Mouse (Mus musculus) MEL (cell line): ENCODE measurements around the gene Rin1. TPM values are rescaled to one million over a fixed set of nuclear protein-coding genes. Genes with fewer than 3 reads are reported as not detected.

Source experiments
- DNase-seq: peaks from one replicate; pipeline ENCODE4 v3.0.0; 2011; ENCODE audit warnings: low read depth, low spot score
- H3K27ac ChIP-seq: 2 replicates; pipeline ENCODE4 v1.5.1; 2012; ENCODE audit warnings: low read depth, mild to moderate bottlenecking, control low read depth, low read length, moderate library complexity; ENCODE audit not compliant: control insufficient read depth
- H3K27me3 ChIP-seq, 2 experiments: fragments of 150-350 bp in 1 of 2; sonication (generic) in 1 of 2; 2 replicates each; pipeline ENCODE4 v1.6.1; 2012; ENCODE audit warnings: low read length in 2 of 2, mild to moderate bottlenecking in 2 of 2, improper control_type of control experiment in 1 of 2, moderate library complexity in 1 of 2; ENCODE audit not compliant: insufficient read depth in 2 of 2, control insufficient read depth in 1 of 2
- H3K36me3 ChIP-seq, 2 experiments: 2 replicates each; pipeline ENCODE4 v1.6.1; 2012 to 2014; ENCODE audit warnings: low read length in 2 of 2, improper control_type of control experiment in 1 of 2, inconsistent platforms in 1 of 2, mild to moderate bottlenecking in 1 of 2; ENCODE audit not compliant: insufficient read depth in 2 of 2, control insufficient read depth in 1 of 2
- H3K4me1 ChIP-seq, 2 experiments: fragments of 150-350 bp in 1 of 2; sonication (generic) in 1 of 2; 2 replicates each; pipeline ENCODE4 v1.6.1; 2012; ENCODE audit warnings: low read length in 2 of 2, improper control_type of control experiment in 1 of 2, mild to moderate bottlenecking in 1 of 2; ENCODE audit not compliant: insufficient read depth in 2 of 2, control insufficient read depth in 1 of 2
- H3K4me3 ChIP-seq, 2 experiments: fragments of 150-350 bp in 1 of 2; sonication (generic) in 1 of 2; 2 replicates each; pipeline ENCODE4 v1.5.1; 2012; ENCODE audit warnings: low read depth in 2 of 2, low read length in 2 of 2, mild to moderate bottlenecking in 2 of 2, moderate library complexity in 2 of 2, control low read depth in 1 of 2, improper control_type of control experiment in 1 of 2; ENCODE audit not compliant: control insufficient read depth in 1 of 2, insufficient read depth in 1 of 2
- H3K79me2 ChIP-seq: 2 replicates; pipeline ENCODE4 v1.6.1; 2012; ENCODE audit warnings: mild to moderate bottlenecking, low read length, moderate library complexity; ENCODE audit not compliant: control insufficient read depth, poor library complexity, insufficient read depth
- H3K9ac ChIP-seq: 2 replicates; pipeline ENCODE4 v1.6.1; 2012; ENCODE audit warnings: low read depth, mild to moderate bottlenecking, control low read depth, low read length, moderate library complexity; ENCODE audit not compliant: control insufficient read depth, poor library complexity, severe bottlenecking
- H3K9me3 ChIP-seq: fragments of 150-350 bp; sonication (generic); replicated peaks from 2 replicates; pipeline ENCODE4 v1.6.1; 2012; ENCODE audit warnings: mild to moderate bottlenecking, low read length, improper control_type of control experiment, moderate library complexity; ENCODE audit not compliant: insufficient read depth
- BHLHE40 ChIP-seq: IDR thresholded peaks from 2 replicates; pipeline ENCODE4 v1.6.1; 2012; ENCODE audit warnings: low read depth, mild to moderate bottlenecking, inconsistent platforms, low read length, improper control_type of control experiment, borderline replicate concordance
- ELF1 ChIP-seq: IDR thresholded peaks from 2 replicates; pipeline ENCODE4 v1.6.1; 2014; ENCODE audit warnings: low read depth, mild to moderate bottlenecking, inconsistent platforms, low read length, improper control_type of control experiment, moderate library complexity
- EP300 ChIP-seq, 2 experiments: IDR thresholded peaks; 2 replicates each; pipeline ENCODE4 v1.6.1; 2011; ENCODE audit warnings: improper control_type of control experiment in 2 of 2, low read length in 2 of 2, low read depth in 1 of 2, mild to moderate bottlenecking in 1 of 2
- ETS1 ChIP-seq: IDR thresholded peaks from 2 replicates; pipeline ENCODE4 v1.6.1; 2012; ENCODE audit warnings: low read depth, mild to moderate bottlenecking, inconsistent platforms, low read length, improper control_type of control experiment, moderate library complexity
- GABPA ChIP-seq: IDR thresholded peaks from 2 replicates; pipeline ENCODE4 v1.6.1; 2012; ENCODE audit warnings: low read depth, mild to moderate bottlenecking, inconsistent platforms, low read length, improper control_type of control experiment, moderate library complexity
- HCFC1 ChIP-seq: IDR thresholded peaks from 2 replicates; pipeline ENCODE4 v1.6.1; 2012; ENCODE audit warnings: low read depth, mild to moderate bottlenecking, inconsistent platforms, low read length, improper control_type of control experiment, moderate library complexity
- JUND ChIP-seq: IDR thresholded peaks from 2 replicates; pipeline ENCODE4 v1.6.1; 2011; ENCODE audit warnings: low read depth, mild to moderate bottlenecking, improper control_type of control experiment, low read length
- KAT2A ChIP-seq: conservative IDR thresholded peaks from 2 replicates; pipeline ENCODE4 v1.6.1; 2012; ENCODE audit warnings: low read depth, low read length, improper control_type of control experiment, inconsistent platforms
- MAFK ChIP-seq: IDR thresholded peaks from 2 replicates; pipeline ENCODE4 v1.6.1; 2011; ENCODE audit warnings: low read depth, mild to moderate bottlenecking, low read length, improper control_type of control experiment, borderline replicate concordance
- TAL1 ChIP-seq: IDR thresholded peaks from 2 replicates; pipeline ENCODE4 v1.6.1; 2012; ENCODE audit warnings: mild to moderate bottlenecking, inconsistent platforms, low read length, moderate library complexity, mixed read lengths
- USF1 ChIP-seq: IDR thresholded peaks from 2 replicates; pipeline ENCODE4 v1.6.1; 2014; ENCODE audit warnings: low read depth, mild to moderate bottlenecking, inconsistent platforms, low read length, improper control_type of control experiment, moderate library complexity
- ZNF384 ChIP-seq: IDR thresholded peaks from 2 replicates; pipeline ENCODE4 v1.6.1; 2012; ENCODE audit warnings: low read depth, mild to moderate bottlenecking, inconsistent platforms, low read length, improper control_type of control experiment
- polyA plus RNA-seq, 2 experiments: library from polyadenylated mRNA; stranded (reverse) in 1 of 2; unstranded in 1 of 2; fragments of >175 nt in 1 of 2; fragments of >200 nt in 1 of 2; gene quantifications; 2 replicates each; pipeline versions ENCODE4 v1.2.1 to v1.2.4; 2012; ENCODE audit warnings: low replicate concordance in 2 of 2, low read depth in 1 of 2; ENCODE audit not compliant: insufficient read length in 2 of 2, insufficient read depth in 1 of 2, missing spikeins in 1 of 2
- total RNA-seq: library from RNA; depleted of rRNA; stranded (reverse); fragments of 300-350 nt; gene quantifications from 2 replicates; pipeline ENCODE4 v1.2.3, GENCODE M21; 2012

Gene Rin1
- total and polyA plus RNA-seq, 3 experiments: 0.42 to 1.3 TPM; not detected in 1

DNA sequence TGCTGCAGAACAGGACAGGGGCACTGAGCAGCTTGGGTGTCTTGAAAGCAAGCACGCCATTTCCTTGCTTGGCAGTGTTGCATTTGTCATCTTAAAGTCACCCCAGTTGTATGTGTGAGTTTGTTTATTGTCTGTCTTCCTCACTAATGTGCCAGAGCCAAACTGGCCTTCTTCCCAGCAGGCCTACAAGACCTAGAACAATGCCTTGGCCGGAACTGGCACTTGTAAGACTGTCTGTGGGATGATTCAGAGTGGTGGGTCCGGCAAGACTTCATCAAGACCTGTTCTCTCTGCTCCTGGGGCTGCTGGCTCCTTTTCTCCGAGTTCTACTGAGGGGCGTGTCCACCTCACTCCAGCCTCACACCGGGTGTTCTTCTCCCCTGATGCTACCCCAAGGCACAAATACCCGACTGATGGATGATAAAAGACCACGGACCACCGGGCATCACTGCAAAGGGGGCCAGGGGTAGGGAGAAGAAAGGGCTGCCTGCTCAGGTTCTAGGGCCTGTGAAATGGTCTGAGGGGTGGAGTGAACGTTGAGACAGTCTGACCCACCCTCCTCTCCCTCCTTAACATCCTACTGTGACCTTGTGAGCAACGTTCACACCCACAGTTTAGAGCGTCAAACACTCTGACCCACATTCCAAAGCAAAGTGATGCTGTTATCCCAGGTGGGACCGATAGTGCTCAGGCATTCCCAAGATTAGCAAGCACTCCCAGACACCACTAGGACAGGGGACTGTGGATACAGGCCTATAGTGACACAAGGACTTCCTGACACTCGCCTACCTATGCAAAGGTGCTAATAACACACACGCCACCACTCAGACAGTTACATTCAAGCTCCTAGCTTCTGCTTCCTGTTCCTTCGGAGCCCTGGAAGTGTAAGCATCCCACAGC, 7.8 kb downstream of the Rin1 start:
- no peak overlapping the region for H3K27ac ChIP-seq
- peaks cover 7 to 48% of the 10 kb centered on the region in 2 experiments; a peak in 3 of 4 replicates for H3K4me1 ChIP-seq
- H3K36me3 ChIP-seq: peaks cover 0 to 24% of the 10 kb centered on the region in 2 experiments; a peak in 2 of 4 replicates
- no peaks in the 10 kb centered on the region for H3K27me3 ChIP-seq
- no peaks in the 10 kb centered on the region for H3K79me2 ChIP-seq
- no peak overlapping the region for H3K9ac ChIP-seq
- TF ChIP-seq KAT2A: no peak
- no peaks in the 10 kb centered on the region for H3K9me3 ChIP-seq
- DNase-seq: no peak
- no peak overlapping the region for H3K4me3 ChIP-seq

DNA sequence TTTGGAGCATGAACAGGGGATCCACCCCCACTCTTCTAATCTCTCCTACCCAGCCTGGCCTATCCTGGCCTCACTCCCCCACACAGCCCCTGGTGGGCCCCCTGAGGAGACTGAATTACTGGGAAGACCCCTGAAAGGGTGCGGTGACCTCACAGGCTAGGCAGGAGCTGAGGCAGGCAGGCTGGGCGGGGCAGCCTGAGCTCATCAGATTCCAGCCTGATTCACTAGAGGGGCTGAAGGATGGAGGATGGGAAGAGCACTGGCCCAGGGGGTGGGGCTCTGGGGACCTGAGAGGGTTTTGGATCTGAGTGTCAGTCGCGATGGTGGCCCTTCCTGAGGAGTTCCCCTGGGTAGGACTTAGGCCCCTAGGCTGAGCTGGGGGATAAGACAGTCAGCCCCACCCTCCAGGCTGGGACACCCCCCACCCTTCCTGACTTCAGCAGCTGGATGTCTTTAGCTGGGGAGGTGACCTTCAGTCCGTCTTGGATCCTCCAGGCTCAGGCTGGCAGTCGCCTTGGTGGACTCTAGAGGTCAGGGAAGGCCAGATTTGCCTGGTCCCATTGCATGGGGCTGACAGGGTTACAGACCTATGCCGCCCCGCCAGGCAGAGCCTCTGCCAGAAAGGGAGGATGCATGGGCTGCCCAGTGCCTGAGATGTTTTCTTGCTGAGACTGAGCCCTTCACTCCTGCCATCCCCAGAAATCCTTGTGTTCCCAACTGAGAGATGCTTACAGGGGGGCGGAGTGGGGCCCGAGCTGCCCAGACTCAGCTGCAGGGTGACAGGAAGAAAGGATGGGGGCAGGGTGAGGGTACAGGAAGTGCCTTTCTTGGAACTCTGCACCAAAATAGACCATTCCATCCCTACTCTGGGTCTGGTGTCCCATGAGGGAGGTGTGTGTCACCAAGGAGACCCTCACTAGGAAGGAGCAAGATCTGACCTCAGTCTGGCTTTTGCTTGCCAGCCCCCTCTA, 8.8 kb downstream of the Rin1 start:
- Histone ChIP-seq H3K27ac (no peak overlapping the region), H3K79me2 (no peaks in the 10 kb centered on the region), H3K4me3 (no peak overlapping the region), H3K36me3 (peaks cover 0 to 22% of the 10 kb centered on the region in 2 experiments; a peak in 2 of 4 replicates), H3K27me3 (no peaks in the 10 kb centered on the region), H3K4me1 (peaks cover 4 to 41% of the 10 kb centered on the region in 2 experiments; a peak in 3 of 4 replicates), H3K9me3 (no peaks in the 10 kb centered on the region), H3K9ac (no peak overlapping the region)
- no peak for DNase-seq
- no peak for TF ChIP-seq BHLHE40
- TF ChIP-seq TAL1: no peak
- no peak for TF ChIP-seq ELF1
- TF ChIP-seq ZNF384: no peak
- no peak for TF ChIP-seq GABPA
- TF ChIP-seq JUND: no peak
- TF ChIP-seq HCFC1: no peak
- no peak for TF ChIP-seq ETS1
- TF ChIP-seq MAFK: no peak
- no peak for TF ChIP-seq EP300 (IDR thresholded peaks at IDR 0.05; ENCODE audit: low read depth in 1 of 2, low read length in 2 of 2)
- no peak for TF ChIP-seq USF1
